Mouse (Mus musculus) monocyte, adult 2 months (primary cell): ENCODE measurements around the gene Lgr5.

ENCODE experiments used
- DNase-seq, 2 experiments: peaks; one replicate each; pipeline ENCODE4 v3.0.0; 2022; ENCODE audit warnings: low spot score in 2 of 2, low read depth in 1 of 2

The Lgr5 gene

GRCm38 (mm10) chr10:115571317-115571716 lies 16.3 kb downstream of the Lgr5 start:
- DNase-seq = no peak

GRCm38 (mm10) chr10:115570577-115570976 lies 17.0 kb downstream of the Lgr5 start:
- DNase-seq = no peak

- no peak for DNase-seq
These were observed 17.7 kb downstream of the Lgr5 start, which contains the start of gene A930009A15Rik for GRCm38 (mm10) chr10:115569712-115570491. A930009A15Rik (plus strand) TSS chr10:115569986.

GRCm38 (mm10) chr10:115563961-115564360 lies 23.6 kb downstream of the Lgr5 start:
- DNase-seq = no peak

GRCm38 (mm10) chr10:115562911-115563686 lies 24.5 kb downstream of the Lgr5 start:
- DNase-seq = no peak

- DNase-seq = no peak
These were observed 26.3 kb downstream of the Lgr5 start for GRCm38 (mm10) chr10:115561136-115561880.

GRCm38 (mm10) chr10:115556738-115557242 lies 30.8 kb downstream of the Lgr5 start:
- DNase-seq = no peak

- no peak for DNase-seq
These were observed 32.3 kb downstream of the Lgr5 start for GRCm38 (mm10) chr10:115555191-115555765.

GRCm38 (mm10) chr10:115553352-115554113 lies 34.0 kb downstream of the Lgr5 start:
- no peak for DNase-seq

- no peak for DNase-seq
These were observed 36.5 kb downstream of the Lgr5 start for GRCm38 (mm10) chr10:115551069-115551468.

GRCm38 (mm10) chr10:115550253-115550652 lies 37.3 kb downstream of the Lgr5 start:
- DNase-seq = no peak

- DNase-seq = no peak
These were observed 44.7 kb downstream of the Lgr5 start for GRCm38 (mm10) chr10:115542917-115543316.

GRCm38 (mm10) chr10:115530746-115531145 lies 56.8 kb downstream of the Lgr5 start:
- no peak for DNase-seq

GRCm38 (mm10) chr10:115529768-115530167 lies 57.8 kb downstream of the Lgr5 start:
- DNase-seq = no peak

- DNase-seq = no peak
These were observed 58.7 kb downstream of the Lgr5 start for GRCm38 (mm10) chr10:115528892-115529291.

GRCm38 (mm10) chr10:115521081-115521451 lies 66.5 kb downstream of the Lgr5 start:
- no peak for DNase-seq

GRCm38 (mm10) chr10:115520200-115521080 lies 67.1 kb downstream of the Lgr5 start:
- no peak for DNase-seq

- DNase-seq = no peak
These were observed 68.7 kb downstream of the Lgr5 start for GRCm38 (mm10) chr10:115518845-115519244.

- no peak for DNase-seq
These were observed 72.1 kb downstream of the Lgr5 start for GRCm38 (mm10) chr10:115515503-115515902.
